Mouse (Mus musculus): ENCODE measurements around the gene Rundc3a. TPM values are rescaled to one million over a fixed set of nuclear protein-coding genes. Genes with fewer than 3 reads are reported as not detected.
A peak's percentile ranks its signal among the peaks of the same experiment; 100 is the strongest.
"Not testable (repeated sequence)": the region's sequence is repeated elsewhere in the genome, so short reads cannot be mapped to it uniquely, and the experiment has no call there.

The Rundc3a gene
- total and polyA plus RNA-seq, 2 experiments from 2014 or later, result 121 to 306 TPM

GRCm38 (mm10) chr11:102382794-102383193, 10.4 kb upstream of the Rundc3a start:
- Histone ChIP-seq H3K4me2 (ENCODE audit: low read depth) (no peak overlapping the region), H3K36me3 (ENCODE audit: insufficient read depth) (no peaks in the 10 kb centered on the region), H3K4me1 (ENCODE audit: insufficient read depth) (no peaks in the 10 kb centered on the region), H3K9me3 (ENCODE audit: low read length) (no peaks in the 10 kb centered on the region), H3K27ac (ENCODE audit: low read depth, low read length) (no peak overlapping the region), H3K4me3 (ENCODE audit: low read depth, low read length) (no peak overlapping the region), H3K27me3 (ENCODE audit: insufficient read depth, low read length) (no peaks in the 10 kb centered on the region), H3K9ac (no peak overlapping the region)
- no peak for ATAC-seq
- DNase-seq, result no peak
- TF ChIP-seq CTCF (IDR thresholded peaks at IDR 0.05; ENCODE audit: low read depth), result no peak
- 94% methylated on average over 3 of the region's 3 CpGs for WGBS

GRCm38 (mm10) chr11:102383365-102384136, 9.7 kb upstream of the Rundc3a start:
- no peaks in the 10 kb centered on the region for H3K4me1 ChIP-seq (ENCODE audit: insufficient read depth)
- H3K27ac ChIP-seq (ENCODE audit: low read depth, low read length), result no peak overlapping the region
- no peaks in the 10 kb centered on the region for H3K36me3 ChIP-seq (ENCODE audit: insufficient read depth)
- TF ChIP-seq CTCF (IDR thresholded peaks at IDR 0.05; ENCODE audit: low read depth), result no peak
- DNase-seq (no peak), ATAC-seq (no peak)
- H3K4me2 ChIP-seq (ENCODE audit: low read depth), result no peak overlapping the region
- WGBS, result 92% methylated on average over 1 of the region's 1 CpGs
- no peak overlapping the region for H3K4me3 ChIP-seq (ENCODE audit: low read depth, low read length)
- H3K9ac ChIP-seq, result no peak overlapping the region
- no peaks in the 10 kb centered on the region for H3K9me3 ChIP-seq (ENCODE audit: low read length)
- no peaks in the 10 kb centered on the region for H3K27me3 ChIP-seq (ENCODE audit: insufficient read depth, low read length)

DNA sequence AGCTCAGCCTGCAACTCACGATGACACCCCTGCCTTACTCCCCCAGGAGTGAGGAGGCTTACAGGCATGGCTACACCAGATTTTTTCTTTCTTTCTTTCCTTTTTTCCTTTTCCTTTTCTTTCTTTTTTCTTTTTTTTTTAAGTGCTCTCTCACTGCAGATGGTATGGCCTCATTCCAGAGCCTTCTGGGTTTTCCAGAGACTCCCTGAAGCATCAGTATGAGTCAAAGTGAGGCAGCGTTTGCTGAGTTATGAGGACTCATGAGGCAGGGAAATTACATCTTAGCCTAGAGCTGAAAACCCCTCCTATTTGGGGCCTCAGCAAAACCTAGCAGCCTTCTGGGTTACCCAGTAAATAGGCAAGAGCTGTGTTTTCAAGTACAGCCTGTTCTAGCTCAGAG, 8.8 kb upstream of the Rundc3a start:
- ATAC-seq, result no peak
- H3K27me3 ChIP-seq (ENCODE audit: insufficient read depth, low read length), result no peaks in the 10 kb centered on the region
- 48% methylated on average over 2 of the region's 2 CpGs for WGBS
- no peaks in the 10 kb centered on the region for H3K4me1 ChIP-seq (ENCODE audit: insufficient read depth)
- TF ChIP-seq CTCF (IDR thresholded peaks at IDR 0.05; ENCODE audit: low read depth), result no peak
- no peak overlapping the region for H3K4me2 ChIP-seq (ENCODE audit: low read depth)
- H3K27ac ChIP-seq (ENCODE audit: low read depth, low read length), result no peak overlapping the region
- H3K9ac ChIP-seq, result no peak overlapping the region
- peak; percentile 73 for DNase-seq
- H3K9me3 ChIP-seq (ENCODE audit: low read length), result no peaks in the 10 kb centered on the region
- no peak overlapping the region for H3K4me3 ChIP-seq (ENCODE audit: low read depth, low read length)
- no peaks in the 10 kb centered on the region for H3K36me3 ChIP-seq (ENCODE audit: insufficient read depth)

- TF ChIP-seq CTCF (IDR thresholded peaks at IDR 0.05; ENCODE audit: low read depth), result no peak
- Histone ChIP-seq H3K9me3 (ENCODE audit: low read length) (no peaks in the 10 kb centered on the region), H3K4me1 (ENCODE audit: insufficient read depth) (no peaks in the 10 kb centered on the region), H3K4me3 (ENCODE audit: low read depth, low read length) (no peak overlapping the region), H3K36me3 (ENCODE audit: insufficient read depth) (no peaks in the 10 kb centered on the region), H3K27me3 (ENCODE audit: insufficient read depth, low read length) (no peaks in the 10 kb centered on the region), H3K4me2 (ENCODE audit: low read depth) (no peak overlapping the region), H3K27ac (ENCODE audit: low read depth, low read length) (no peak overlapping the region), H3K9ac (no peak overlapping the region)
- no peak for ATAC-seq
- no peak for DNase-seq
- WGBS, result 48% methylated on average over 4 of the region's 4 CpGs
Measured at GRCm38 (mm10) chr11:102385075-102385474, 8.1 kb upstream of the Rundc3a start.

DNA sequence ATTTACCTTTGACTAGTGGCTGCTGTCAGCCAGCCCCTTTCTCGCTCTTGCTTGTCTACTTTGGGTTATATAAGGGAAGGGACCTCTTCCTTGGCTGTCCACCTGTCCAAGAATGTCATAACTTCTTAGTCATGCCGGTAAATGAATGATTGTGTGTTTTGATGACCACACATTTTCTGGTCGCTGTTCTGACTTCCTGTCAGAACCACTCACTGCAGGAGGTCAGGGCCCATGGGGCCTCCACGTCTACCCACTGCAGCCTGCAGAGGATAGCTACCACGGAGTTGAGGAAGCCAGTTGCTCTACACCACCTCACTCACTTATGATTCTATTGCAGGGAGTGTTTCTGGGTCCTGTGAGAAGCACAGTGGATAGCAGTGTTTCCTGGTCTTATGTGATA, 7.1 kb upstream of the Rundc3a start:
- Histone ChIP-seq H3K9ac (no peak overlapping the region), H3K4me2 (ENCODE audit: low read depth) (no peak overlapping the region), H3K9me3 (ENCODE audit: low read length) (no peaks in the 10 kb centered on the region), H3K4me3 (ENCODE audit: low read depth, low read length) (no peak overlapping the region), H3K36me3 (ENCODE audit: insufficient read depth) (no peaks in the 10 kb centered on the region), H3K27ac (ENCODE audit: low read depth, low read length) (no peak overlapping the region), H3K27me3 (ENCODE audit: insufficient read depth, low read length) (no peaks in the 10 kb centered on the region), H3K4me1 (ENCODE audit: insufficient read depth) (no peaks in the 10 kb centered on the region)
- WGBS, result 62% methylated on average over 5 of the region's 5 CpGs
- no peak for DNase-seq
- ATAC-seq, result no peak
- TF ChIP-seq CTCF (IDR thresholded peaks at IDR 0.05; ENCODE audit: low read depth), result no peak

DNA sequence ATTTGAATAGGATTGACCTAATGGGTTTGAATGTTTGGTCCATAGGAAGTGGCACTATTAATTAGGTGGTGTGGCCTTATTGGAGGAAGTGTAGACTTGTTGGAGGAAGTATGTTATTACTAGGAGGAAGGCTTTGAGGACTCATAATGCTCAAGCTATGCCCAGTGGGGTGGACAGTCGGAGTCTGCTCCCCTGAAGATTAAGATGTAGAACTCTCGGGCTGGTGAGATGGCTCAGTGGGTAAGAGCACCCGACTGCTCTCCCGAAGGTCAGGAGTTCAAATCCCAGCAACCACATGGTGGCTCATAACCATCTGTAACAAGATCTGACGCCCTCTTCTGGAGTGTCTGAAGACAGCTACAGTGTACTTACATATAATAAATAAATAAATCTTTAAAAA, 3.8 kb upstream of the Rundc3a start:
- not testable (repeated sequence) for H3K27me3 ChIP-seq (ENCODE audit: insufficient read depth, low read length); H3K27ac ChIP-seq (ENCODE audit: low read depth, low read length); ATAC-seq; H3K4me1 ChIP-seq (ENCODE audit: insufficient read depth); H3K9ac ChIP-seq; H3K4me3 ChIP-seq (ENCODE audit: low read depth, low read length); H3K4me2 ChIP-seq (ENCODE audit: low read depth); DNase-seq; H3K36me3 ChIP-seq (ENCODE audit: insufficient read depth); H3K9me3 ChIP-seq (ENCODE audit: low read length)
- 90% methylated on average over 4 of the region's 5 CpGs for WGBS

DNA sequence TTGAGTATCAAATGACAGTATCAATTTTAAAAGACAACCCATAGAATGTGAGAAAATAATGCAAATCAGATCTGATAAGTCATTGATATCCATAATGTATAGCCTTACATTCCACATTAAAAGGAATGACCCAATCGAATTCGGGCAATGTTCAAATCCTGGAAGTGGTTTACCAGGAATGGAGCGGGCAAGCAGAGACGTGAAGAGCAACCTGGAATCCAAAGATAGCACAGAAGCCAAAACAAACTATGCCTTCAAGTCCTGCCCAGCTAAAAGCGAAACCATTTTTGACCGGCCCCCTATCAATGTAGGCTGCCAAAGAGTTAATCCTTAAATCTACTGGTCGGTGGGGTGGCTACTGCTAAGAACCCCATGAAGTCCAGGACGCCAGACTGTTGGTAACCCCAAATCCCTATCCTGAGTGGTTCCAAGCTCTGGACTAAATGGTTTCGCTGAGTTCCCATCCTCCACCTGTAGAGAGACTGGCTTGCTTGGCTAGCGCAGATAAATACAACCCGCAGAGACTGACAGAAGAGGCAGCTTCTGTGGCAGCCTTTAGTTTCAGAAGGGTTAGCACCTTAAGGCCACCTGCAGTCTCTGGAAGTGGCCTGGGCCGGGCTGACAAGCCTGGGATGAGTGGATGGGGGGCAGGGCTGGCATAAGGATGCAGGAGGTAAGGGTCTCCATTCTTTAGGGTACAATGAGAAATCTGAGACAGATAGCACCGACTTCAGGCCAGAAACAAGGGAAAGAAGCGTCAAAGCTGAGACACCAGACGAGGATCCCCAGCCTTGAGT, 564 bp upstream of the Rundc3a start:
- DNase-seq (no peak), ATAC-seq (peak; percentile 28; the same call in 1 of the 2 replicates)
- Histone ChIP-seq H3K27me3 (ENCODE audit: insufficient read depth, low read length) (no peaks in the 10 kb centered on the region), H3K36me3 (ENCODE audit: insufficient read depth) (no peaks in the 10 kb centered on the region), H3K4me2 (ENCODE audit: low read depth) (peak overlapping the region; percentile 87), H3K4me1 (ENCODE audit: insufficient read depth) (peaks cover 35% of the 10 kb centered on the region), H3K9ac (peak overlapping the region; percentile 97), H3K4me3 (ENCODE audit: low read depth, low read length) (peak overlapping the region; percentile 93), H3K9me3 (ENCODE audit: low read length) (no peaks in the 10 kb centered on the region), H3K27ac (ENCODE audit: low read depth, low read length) (peak overlapping the region; percentile 98)
- no peak for TF ChIP-seq CTCF (IDR thresholded peaks at IDR 0.05; ENCODE audit: low read depth)
- 18% methylated on average over 15 of the region's 15 CpGs for WGBS

All from forebrain, postnatal 0 days (tissue).